Mouse (Mus musculus) kidney, postnatal 4 days (tissue): Measurements from ENCODE around the gene Slc6a20a.

Experiments used
- DNase-seq, 2 experiments: peaks; one replicate each; pipeline ENCODE4 v3.0.0; 2021; ENCODE audit warnings: mixed read lengths in 2 of 2

The Slc6a20a gene

GRCm38 (mm10) chr9:123636771-123637170 lies 41.9 kb downstream of the Slc6a20a start:
- no peak for DNase-seq

- DNase-seq = no peak
Observed at GRCm38 (mm10) chr9:123632993-123633392, 45.7 kb downstream of the Slc6a20a start.

- peak in 1 of 2 experiments; percentile 33 for DNase-seq
Observed at GRCm38 (mm10) chr9:123632281-123632680, 46.4 kb downstream of the Slc6a20a start, which contains the start of gene Slc6a20b. Slc6a20b (minus strand) TSS chr9:123632565.

- DNase-seq = no peak
Observed at GRCm38 (mm10) chr9:123631666-123632065, 47.0 kb downstream of the Slc6a20a start.

- DNase-seq = peak in 1 of 2 experiments; percentile 18
Observed at GRCm38 (mm10) chr9:123625821-123626220, 52.9 kb downstream of the Slc6a20a start.

- no peak for DNase-seq
Observed at GRCm38 (mm10) chr9:123624741-123625140, 53.9 kb downstream of the Slc6a20a start.

- no peak for DNase-seq
Observed at GRCm38 (mm10) chr9:123620311-123621098, 58.2 kb downstream of the Slc6a20a start.

- no peak for DNase-seq
Observed at GRCm38 (mm10) chr9:123601529-123601928, 77.2 kb downstream of the Slc6a20a start.

GRCm38 (mm10) chr9:123597376-123597775 lies 81.3 kb downstream of the Slc6a20a start:
- DNase-seq = no peak

- no peak for DNase-seq
Observed at GRCm38 (mm10) chr9:123596910-123597309, 81.8 kb downstream of the Slc6a20a start.

- no peak for DNase-seq
Observed at GRCm38 (mm10) chr9:123595194-123595593, 83.5 kb downstream of the Slc6a20a start.

GRCm38 (mm10) chr9:123589240-123589910 lies 89.3 kb downstream of the Slc6a20a start:
- DNase-seq = peak; percentile 11 to 40
